Mouse (Mus musculus) kidney, postnatal 10 days (tissue): ENCODE measurements around the gene Irf7.

Experiments
- DNase-seq: peaks from one replicate; pipeline ENCODE4 v3.0.0; 2021; ENCODE audit warnings: mixed read lengths

Irf7 gene

GRCm38 (mm10) chr7:141265739-141266561 is at the start of gene Irf7:
Irf7 (minus strand) TSS chr7:141266481.
- peak; percentile 72 for DNase-seq

GRCm38 (mm10) chr7:141315974-141316373 is 49.7 kb upstream of the Irf7 start:
- DNase-seq, result peak; percentile 75

GRCm38 (mm10) chr7:141315076-141315475 is 48.8 kb upstream of the Irf7 start:
- no peak for DNase-seq

- no peak for DNase-seq
Measured at GRCm38 (mm10) chr7:141314416-141314815, 48.1 kb upstream of the Irf7 start.

- DNase-seq, result no peak
Measured at GRCm38 (mm10) chr7:141304537-141304936, 38.3 kb upstream of the Irf7 start.

- DNase-seq, result no peak
Measured at GRCm38 (mm10) chr7:141302702-141303268, 36.5 kb upstream of the Irf7 start.

- DNase-seq, result no peak
Measured at GRCm38 (mm10) chr7:141301386-141301785, 35.1 kb upstream of the Irf7 start.

- DNase-seq, result no peak
Measured at GRCm38 (mm10) chr7:141299175-141299574, 32.9 kb upstream of the Irf7 start.

- DNase-seq, result no peak
Measured at GRCm38 (mm10) chr7:141297926-141298650, 31.8 kb upstream of the Irf7 start.

GRCm38 (mm10) chr7:141294479-141294878 is 28.2 kb upstream of the Irf7 start:
- DNase-seq, result no peak

- peak; percentile 60 for DNase-seq
Measured at GRCm38 (mm10) chr7:141293852-141294471, 27.7 kb upstream of the Irf7 start.

- no peak for DNase-seq
Measured at GRCm38 (mm10) chr7:141292583-141293388, 26.5 kb upstream of the Irf7 start.

- DNase-seq, result peak; percentile 62
Measured at GRCm38 (mm10) chr7:141291921-141292582, 25.8 kb upstream of the Irf7 start, which contains the start of gene Drd4. Drd4 (plus strand) TSS chr7:141292006.

GRCm38 (mm10) chr7:141288042-141288441 is 21.8 kb upstream of the Irf7 start:
- no peak for DNase-seq

GRCm38 (mm10) chr7:141282756-141283155 is 16.5 kb upstream of the Irf7 start:
- no peak for DNase-seq

- DNase-seq, result no peak
Measured at GRCm38 (mm10) chr7:141281442-141281841, 15.2 kb upstream of the Irf7 start.

GRCm38 (mm10) chr7:141278766-141279590 is 12.7 kb upstream of the Irf7 start, which contains the start of gene Sct:
Sct (minus strand) TSS chr7:141279133.
- peak; percentile 63 for DNase-seq

GRCm38 (mm10) chr7:141277701-141278678 is 11.7 kb upstream of the Irf7 start:
- no peak for DNase-seq

- DNase-seq, result peak; percentile 72
Measured at GRCm38 (mm10) chr7:141276546-141276945, 10.3 kb upstream of the Irf7 start, which contains the start of gene Cdhr5. Cdhr5 (minus strand) TSS chr7:141276786.
